Mouse (Mus musculus): ENCODE data around the gene Gm6358. TPM values are rescaled to one million over a fixed set of nuclear protein-coding genes. Genes with fewer than 3 reads are reported as not detected.
"Not testable (repeated sequence)": the region's sequence is repeated elsewhere in the genome, so short reads cannot be mapped to it uniquely, and the experiment has no call there.

Gm6358 gene
- not detected in 2 replicates for polyA plus RNA-seq (2015; fragmentation: Nextera tagmentation; extraction: Ambion mirVana)

DNA sequence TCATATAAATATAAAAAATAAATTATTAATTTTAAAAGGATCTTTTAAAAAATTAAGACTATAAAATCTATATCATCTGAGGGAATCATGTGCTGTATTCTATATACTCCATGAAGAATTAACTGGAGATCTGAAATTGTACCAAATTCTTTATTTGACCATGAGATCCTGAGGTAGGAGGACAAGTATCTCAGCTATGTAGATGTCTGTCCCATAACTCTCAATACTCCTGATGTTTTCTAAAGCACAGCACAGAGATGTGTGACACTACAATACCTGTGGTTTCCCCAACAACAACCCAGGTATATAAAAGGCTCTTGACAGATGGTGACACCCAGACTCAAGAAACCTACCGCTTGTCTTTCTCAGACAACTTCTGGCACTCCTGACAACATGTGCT, at the start of gene Gm6358:
Gene Gm6358 (plus strand): TSS at position 301 of the 400 bp plus-strand sequence.
- Histone ChIP-seq H3K4me2 (ENCODE audit: low read depth, low read length) (no peak within 1 kb of the TSS), H3K27me3 (ENCODE audit: control insufficient read depth, insufficient read depth, low read length) (no peaks in the 10 kb centered on the region)
- 89% methylated on average over 1 of the region's 1 CpGs for WGBS

DNA sequence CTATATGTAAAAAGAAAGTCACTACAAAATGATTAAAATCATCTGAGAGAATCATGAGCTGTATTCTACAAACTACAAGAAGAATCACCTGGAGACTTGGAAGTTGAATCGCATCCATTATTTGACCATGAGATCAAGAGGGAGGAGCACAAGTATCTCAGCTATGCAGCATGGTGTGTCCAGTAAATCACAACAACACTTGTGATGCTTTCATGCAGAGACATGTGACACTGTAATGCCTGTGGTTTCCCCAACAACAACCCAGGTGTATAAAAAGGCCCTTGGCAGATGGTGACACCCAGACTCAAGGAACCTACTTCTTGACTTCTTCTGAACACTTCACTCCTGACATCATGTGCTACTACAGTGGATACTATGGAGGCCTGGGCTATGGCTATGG, 10.1 kb downstream of the Gm6358 start, which contains the start of gene Gm10061:
Gene Gm10061 (plus strand): TSS at position 301 of the 400 bp plus-strand sequence.
- Histone ChIP-seq H3K4me3 (replicated peaks; ENCODE audit: low read length) (no peak within 1 kb of the TSS), H3K4me1 (ENCODE audit: control insufficient read depth, insufficient read depth, low read length) (no peaks in the 10 kb centered on the region), H3K36me3 (ENCODE audit: control insufficient read depth, insufficient read depth, low read length) (no peaks in the 10 kb centered on the region), H3K27ac (ENCODE audit: low read length) (no peak within 1 kb of the TSS), H3K9me3 (replicated peaks; ENCODE audit: control insufficient read depth, low read length) (no peaks in the 10 kb centered on the region), H3K4me2 (ENCODE audit: low read depth, low read length) (no peak within 1 kb of the TSS), H3K9ac (ENCODE audit: low read length) (no peak within 1 kb of the TSS), H3K27me3 (ENCODE audit: control insufficient read depth, insufficient read depth, low read length) (no peaks in the 10 kb centered on the region)
- 86% methylated on average over 1 of the region's 1 CpGs for WGBS
- ATAC-seq (ENCODE audit: insufficient read depth, low FRiP score), result no peak

More for the DNA sequence above, at the start of gene Gm6358:
- no peaks in the 10 kb centered on the region for H3K9me3 ChIP-seq (replicated peaks; ENCODE audit: control insufficient read depth, low read length)
- no peak within 1 kb of the TSS for H3K4me3 ChIP-seq (replicated peaks; ENCODE audit: low read length)
- H3K36me3 ChIP-seq (ENCODE audit: control insufficient read depth, insufficient read depth, low read length), result no peaks in the 10 kb centered on the region
- H3K27ac ChIP-seq (ENCODE audit: low read length), result no peak within 1 kb of the TSS
- H3K4me1 ChIP-seq (ENCODE audit: control insufficient read depth, insufficient read depth, low read length), result no peaks in the 10 kb centered on the region
- H3K9ac ChIP-seq (ENCODE audit: low read length), result no peak within 1 kb of the TSS
- no peak for ATAC-seq (ENCODE audit: insufficient read depth, low FRiP score)

DNA sequence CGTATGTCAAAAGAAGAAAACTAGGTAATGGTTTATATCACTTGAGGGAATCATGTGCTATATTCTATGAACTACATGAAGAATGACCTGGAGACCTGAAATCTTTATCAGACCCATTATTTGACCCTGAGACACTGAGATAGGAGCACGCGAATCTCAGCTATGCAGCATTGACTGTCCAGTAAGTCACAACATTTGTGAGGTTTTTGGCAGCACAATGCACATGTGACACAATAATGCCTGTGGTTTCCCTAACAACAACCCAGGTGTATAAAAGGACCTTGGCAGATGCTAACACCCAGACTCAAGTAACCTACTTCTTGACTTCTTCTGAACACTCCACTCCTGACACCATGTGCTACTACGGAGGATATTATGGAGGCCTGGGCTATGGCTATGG, 17.0 kb downstream of the Gm6358 start, which contains the start of gene Gm9789:
Gene Gm9789 (plus strand): TSS at position 301 of the 400 bp plus-strand sequence.
- 87% methylated on average over 4 of the region's 4 CpGs for WGBS

DNA sequence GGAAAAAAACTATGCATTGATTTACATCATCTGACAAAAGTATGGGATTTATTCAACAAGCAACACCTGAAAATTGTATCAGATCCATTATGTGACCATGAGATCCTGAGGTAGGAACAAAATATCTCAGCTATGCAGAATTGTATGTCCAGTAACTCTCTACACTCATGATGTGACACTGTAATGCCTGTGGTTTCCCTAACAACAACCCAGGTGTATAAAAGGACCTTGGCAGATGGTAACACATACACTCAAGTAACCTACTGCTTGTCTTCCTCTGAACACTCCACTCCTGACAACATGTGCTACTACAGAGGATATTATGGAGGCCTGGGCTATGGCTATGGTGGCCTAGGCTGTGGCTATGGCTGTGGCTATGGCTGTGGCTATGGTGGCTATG, 28.5 kb downstream of the Gm6358 start, which contains the start of gene Gm7735:
Gene Gm7735 (plus strand): TSS at position 301 of the 400 bp plus-strand sequence.
- not testable (repeated sequence) for H3K36me3 ChIP-seq (ENCODE audit: control insufficient read depth, insufficient read depth, low read length); H3K4me2 ChIP-seq (ENCODE audit: low read depth, low read length); H3K9me3 ChIP-seq (replicated peaks; ENCODE audit: control insufficient read depth, low read length); H3K27ac ChIP-seq (ENCODE audit: low read length); ATAC-seq (ENCODE audit: insufficient read depth, low FRiP score); H3K9ac ChIP-seq (ENCODE audit: low read length); H3K4me1 ChIP-seq (ENCODE audit: control insufficient read depth, insufficient read depth, low read length); H3K4me3 ChIP-seq (replicated peaks; ENCODE audit: low read length); H3K27me3 ChIP-seq (ENCODE audit: control insufficient read depth, insufficient read depth, low read length)

More for the DNA sequence above, 17.0 kb downstream of the Gm6358 start, which contains the start of gene Gm9789:
- Histone ChIP-seq H3K27ac (ENCODE audit: low read length) (no peak within 1 kb of the TSS), H3K4me2 (ENCODE audit: low read depth, low read length) (no peak within 1 kb of the TSS), H3K36me3 (ENCODE audit: control insufficient read depth, insufficient read depth, low read length) (no peaks in the 10 kb centered on the region), H3K9ac (ENCODE audit: low read length) (no peak within 1 kb of the TSS), H3K4me1 (ENCODE audit: control insufficient read depth, insufficient read depth, low read length) (no peaks in the 10 kb centered on the region), H3K4me3 (replicated peaks; ENCODE audit: low read length) (no peak within 1 kb of the TSS), H3K9me3 (replicated peaks; ENCODE audit: control insufficient read depth, low read length) (no peaks in the 10 kb centered on the region), H3K27me3 (ENCODE audit: control insufficient read depth, insufficient read depth, low read length) (no peaks in the 10 kb centered on the region)
- ATAC-seq (ENCODE audit: insufficient read depth, low FRiP score), result no peak

DNA sequence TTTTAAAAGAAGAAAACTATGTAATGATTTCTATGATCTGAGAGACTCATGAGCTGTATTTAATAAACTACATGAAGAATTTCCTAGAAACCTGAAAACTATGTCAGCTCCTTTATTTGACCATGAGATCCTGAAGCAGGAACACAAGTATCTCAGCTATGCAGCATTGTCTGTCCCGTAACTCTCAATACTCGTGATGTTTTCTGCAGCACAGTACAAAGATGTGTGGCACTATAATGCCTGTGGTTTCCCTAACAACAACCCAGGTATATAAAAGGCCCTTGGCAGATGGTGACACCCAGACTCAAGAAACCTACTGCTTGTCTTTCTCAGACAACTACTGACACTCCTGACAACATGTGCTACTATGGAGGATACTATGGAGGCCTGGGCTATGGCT, 33.8 kb downstream of the Gm6358 start, which contains the start of gene 1110057P08Rik:
Gene 1110057P08Rik (plus strand): TSS at position 301 of the 400 bp plus-strand sequence.
- Histone ChIP-seq H3K27ac (ENCODE audit: low read length) (no peak within 1 kb of the TSS), H3K27me3 (ENCODE audit: control insufficient read depth, insufficient read depth, low read length) (no peaks in the 10 kb centered on the region), H3K9me3 (replicated peaks; ENCODE audit: control insufficient read depth, low read length) (no peaks in the 10 kb centered on the region), H3K4me3 (replicated peaks; ENCODE audit: low read length) (no peak within 1 kb of the TSS), H3K4me1 (ENCODE audit: control insufficient read depth, insufficient read depth, low read length) (no peaks in the 10 kb centered on the region), H3K4me2 (ENCODE audit: low read depth, low read length) (no peak within 1 kb of the TSS), H3K9ac (ENCODE audit: low read length) (no peak within 1 kb of the TSS), H3K36me3 (ENCODE audit: control insufficient read depth, insufficient read depth, low read length) (no peaks in the 10 kb centered on the region)
- ATAC-seq (ENCODE audit: insufficient read depth, low FRiP score), result no peak
- WGBS, result 83% methylated on average over 2 of the region's 2 CpGs

DNA sequence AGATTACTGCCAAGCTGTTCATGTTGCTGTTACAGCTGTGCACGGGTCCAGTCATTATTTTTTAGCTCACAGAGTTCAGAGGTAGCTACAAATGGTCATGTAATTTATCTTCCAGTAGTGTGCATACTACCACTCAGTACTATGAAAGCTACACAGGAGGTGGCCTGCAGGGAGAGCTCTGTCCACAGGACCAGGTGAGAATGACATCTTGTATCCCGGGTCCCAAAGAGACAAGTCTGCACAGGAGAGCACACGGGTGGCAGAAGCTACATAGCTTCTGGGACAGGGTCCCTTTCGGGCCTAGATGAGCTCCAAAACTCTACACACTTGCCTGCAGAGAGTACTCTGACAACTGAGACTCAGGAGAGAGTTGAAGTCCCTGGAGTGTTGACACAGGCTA, 48.0 kb downstream of the Gm6358 start:
- 78% methylated on average over 4 of the region's 4 CpGs for WGBS
- ATAC-seq (ENCODE audit: insufficient read depth, low FRiP score), result no peak

More for the DNA sequence above, 48.0 kb downstream of the Gm6358 start:
- no peaks in the 10 kb centered on the region for H3K27me3 ChIP-seq (ENCODE audit: control insufficient read depth, insufficient read depth, low read length)
- no peaks in the 10 kb centered on the region for H3K4me1 ChIP-seq (ENCODE audit: control insufficient read depth, insufficient read depth, low read length)
- H3K4me2 ChIP-seq (ENCODE audit: low read depth, low read length), result no peak overlapping the region
- H3K9ac ChIP-seq (ENCODE audit: low read length), result no peak overlapping the region
- no peaks in the 10 kb centered on the region for H3K9me3 ChIP-seq (replicated peaks; ENCODE audit: control insufficient read depth, low read length)
- H3K27ac ChIP-seq (ENCODE audit: low read length), result no peak overlapping the region
- no peaks in the 10 kb centered on the region for H3K36me3 ChIP-seq (ENCODE audit: control insufficient read depth, insufficient read depth, low read length)
- no peak overlapping the region for H3K4me3 ChIP-seq (replicated peaks; ENCODE audit: low read length)

Other genes starting within 250 kb of the Gm6358 start
- not detected in 2 replicates for gene Krtap19-5, start 244.4 kb upstream of the Gm6358 start, polyA plus RNA-seq (2015; fragmentation: Nextera tagmentation; extraction: Ambion mirVana)
- not detected in 2 replicates for gene Krtap19-9b, start 208.6 kb upstream of the Gm6358 start, polyA plus RNA-seq (2015; fragmentation: Nextera tagmentation; extraction: Ambion mirVana)
- not detected in 2 replicates for gene Krtap16-3, start 178.0 kb upstream of the Gm6358 start, polyA plus RNA-seq (2015; fragmentation: Nextera tagmentation; extraction: Ambion mirVana)
- not detected in 2 replicates for gene Krtap22-2, start 130.1 kb upstream of the Gm6358 start, polyA plus RNA-seq (2015; fragmentation: Nextera tagmentation; extraction: Ambion mirVana)
- not detected in 2 replicates for gene Gm10229, start 125.6 kb upstream of the Gm6358 start, polyA plus RNA-seq (2015; fragmentation: Nextera tagmentation; extraction: Ambion mirVana)
- not detected in 2 replicates for gene Krtap6-1, start 109.2 kb upstream of the Gm6358 start, polyA plus RNA-seq (2015; fragmentation: Nextera tagmentation; extraction: Ambion mirVana)
- not detected in 2 replicates for gene Gm10228, start 99.4 kb upstream of the Gm6358 start, polyA plus RNA-seq (2015; fragmentation: Nextera tagmentation; extraction: Ambion mirVana)
- gene Krtap6-5, start 93.0 kb upstream of the Gm6358 start, polyA plus RNA-seq (2015; fragmentation: Nextera tagmentation; extraction: Ambion mirVana), result not detected in 2 replicates
- not detected in 2 replicates for gene 1110025L11Rik, start 76.8 kb upstream of the Gm6358 start, polyA plus RNA-seq (2015; fragmentation: Nextera tagmentation; extraction: Ambion mirVana)
- gene Krtap6-3, start 56.8 kb upstream of the Gm6358 start, polyA plus RNA-seq (2015; fragmentation: Nextera tagmentation; extraction: Ambion mirVana), result not detected in 2 replicates
- not detected in 2 replicates for gene Gm10061, start 10.2 kb downstream of the Gm6358 start, polyA plus RNA-seq (2015; fragmentation: Nextera tagmentation; extraction: Ambion mirVana)
- gene Gm9789, start 17.1 kb downstream of the Gm6358 start, polyA plus RNA-seq (2015; fragmentation: Nextera tagmentation; extraction: Ambion mirVana), result not detected in 2 replicates
- gene Gm7735, start 28.6 kb downstream of the Gm6358 start, polyA plus RNA-seq (2015; fragmentation: Nextera tagmentation; extraction: Ambion mirVana), result not detected in 2 replicates
- gene 1110057P08Rik, start 33.9 kb downstream of the Gm6358 start, polyA plus RNA-seq (2015; fragmentation: Nextera tagmentation; extraction: Ambion mirVana), result not detected in 2 replicates
- gene Krtap20-2, start 65.0 kb downstream of the Gm6358 start, polyA plus RNA-seq (2015; fragmentation: Nextera tagmentation; extraction: Ambion mirVana), result not detected in 2 replicates

Measured in stomach, embryonic 16.5 days (tissue).